Comparison of ENCODE assay signal across 9 mouse cellular contexts in the genomic region with DNA sequence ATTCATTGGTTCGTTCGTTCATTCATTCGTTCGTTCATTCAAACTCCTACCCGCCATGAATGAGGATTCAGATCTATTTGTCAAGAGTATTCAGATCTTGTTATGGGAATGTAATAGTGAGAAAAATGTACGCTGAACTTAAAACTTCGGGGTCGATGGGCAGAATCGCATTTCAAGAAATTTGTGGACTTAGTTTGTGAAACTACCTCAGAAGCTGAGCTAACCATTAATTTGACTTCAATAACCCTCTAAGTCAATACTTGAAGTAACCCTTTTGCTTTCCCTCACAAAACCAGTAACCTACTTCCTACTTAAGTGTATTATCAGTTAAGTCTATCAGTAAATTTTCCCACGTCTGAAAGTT. TPM values are rescaled to one million over a fixed set of nuclear protein-coding genes. Genes with fewer than 3 reads are reported as not detected.
DNase-seq lines count a peak whose midpoint lies in the region; ATAC-seq and TF ChIP-seq lines count a peak whose summit lies in the region.
"Had no signal": no experiment of that assay in that cellular context is flagged by ENCODE, and none has a peak within 500 bp of the region (broad histone marks: within the 10 kb centered on the region; RNA-seq: fewer than 3 reads in every experiment).

No protein-coding gene starts in this region.

- TF ChIP-seq EP300 in MEL (IDR thresholded peaks at IDR 0.05; ENCODE audit: low read depth in 1 of 2, low read length in 2 of 2): no peak

- H3K9me3 ChIP-seq in heart, embryonic 15.5 days (replicated peaks): no peaks in the 10 kb centered on the region
- no peaks in the 10 kb centered on the region for H3K9me3 ChIP-seq in MEL (replicated peaks; ENCODE audit: insufficient read depth, low read length)
- no peaks in the 10 kb centered on the region for H3K9me3 ChIP-seq in hindbrain, embryonic 10.5 days

- H3K4me1 ChIP-seq in heart, embryonic 15.5 days (replicated peaks): peaks cover 5% of the 10 kb centered on the region; the same call in 1 of the 2 replicates
- peaks cover 5 to 7% of the 10 kb centered on the region in 2 experiments for H3K4me1 ChIP-seq in MEL (ENCODE audit: control insufficient read depth in 1 of 2, insufficient read depth in 2 of 2, low read length in 2 of 2)
- H3K4me1 ChIP-seq in hindbrain, embryonic 10.5 days (replicated peaks): peaks cover 29% of the 10 kb centered on the region

- no peak for ATAC-seq in heart, embryonic 15.5 days (replicated peaks; ENCODE audit: insufficient number of reproducible peaks, insufficient read depth, low FRiP score, low read depth)

- no peak for DNase-seq in heart, adult 9 months (ENCODE audit: low spot score in 2 of 2)
- DNase-seq in MEL (ENCODE audit: low read depth, low spot score): no peak
- DNase-seq in hindbrain, embryonic 10.5 days (ENCODE audit: low spot score): no peak
- DNase-seq in gastrocnemius, postnatal 25 days: no peak
- DNase-seq in ovary, postnatal 10 days (ENCODE audit: low spot score): no peak
- DNase-seq in urinary bladder, postnatal 25 days (ENCODE audit: low spot score): no peak

- WGBS in heart, embryonic 15.5 days: 35% methylated on average over 10 of the region's 10 CpGs
- 49% methylated on average over 10 of the region's 10 CpGs for WGBS in hindbrain, embryonic 10.5 days
- 37% methylated on average over 10 of the region's 10 CpGs for WGBS in macrophage (ENCODE audit: missing documents)

- peaks cover 3% of the 10 kb centered on the region; the same call in 1 of the 2 replicates for H3K79me2 ChIP-seq in MEL (ENCODE audit: control insufficient read depth, insufficient read depth, low read length, poor library complexity)
- H3K79me2 ChIP-seq in macrophage (ENCODE audit: inconsistent target): peaks cover 87% of the 10 kb centered on the region

- H3K36me3 ChIP-seq in heart, embryonic 15.5 days: no peaks in the 10 kb centered on the region
- H3K36me3 ChIP-seq in MEL (ENCODE audit: control insufficient read depth in 1 of 2, insufficient read depth in 2 of 2, low read length in 2 of 2) (peaks cover 0 to 13% of the 10 kb centered on the region in 2 experiments; a peak in 2 of 4 replicates), macrophage (ENCODE audit: inconsistent target) (peaks cover 25% of the 10 kb centered on the region; the same call in 1 of the 2 replicates)
- 0 out of 2 replicates have a peak, but pooled peaks cover 4% of the 10 kb centered on the region for H3K36me3 ChIP-seq in hindbrain, embryonic 10.5 days

- peak overlapping the region; percentile 80 for H3K9ac ChIP-seq in heart, embryonic 15.5 days
- H3K9ac ChIP-seq in MEL (ENCODE audit: control insufficient read depth, low read depth, low read length, poor library complexity, severe bottlenecking): peak overlapping the region; percentile 92

- no peak for TF ChIP-seq CTCF in MEL (IDR thresholded peaks at IDR 0.05 in 2 of 3, conservative IDR thresholded peaks at IDR 0.05 in 1 of 3; ENCODE audit: control insufficient read depth in 1 of 3, insufficient read depth in 1 of 3, low read depth in 2 of 3, low read length in 3 of 3, poor library complexity in 1 of 3, severe bottlenecking in 1 of 3)

- no peak for TF ChIP-seq RAD21 in MEL (IDR thresholded peaks at IDR 0.05; ENCODE audit: low read depth, low read length)

- peak overlapping the region; percentile 70 for H3K4me2 ChIP-seq in heart, embryonic 15.5 days

- no peaks in the 10 kb centered on the region; the same call in 1 of the 2 replicates for H3K27me3 ChIP-seq in heart, embryonic 15.5 days
- no peaks in the 10 kb centered on the region for H3K27me3 ChIP-seq in MEL (ENCODE audit: control insufficient read depth in 1 of 2, insufficient read depth in 2 of 2, low read length in 2 of 2)
- H3K27me3 ChIP-seq in hindbrain, embryonic 10.5 days (ENCODE audit: insufficient read depth, poor library complexity, severe bottlenecking): no peaks in the 10 kb centered on the region; the same call in 1 of the 2 replicates
- H3K27me3 ChIP-seq: Patski had no signal

- no peak for TF ChIP-seq POLR2A in MEL (IDR thresholded peaks at IDR 0.05; ENCODE audit: control insufficient read depth in 1 of 2, insufficient read depth in 1 of 2, low read depth in 1 of 2, low read length in 2 of 2, poor library complexity in 1 of 2)

- H3K4me3 ChIP-seq in heart, embryonic 15.5 days: peak overlapping the region; percentile 89
- H3K4me3 ChIP-seq in MEL (ENCODE audit: control insufficient read depth in 1 of 2, insufficient read depth in 1 of 2, low read depth in 2 of 2, low read length in 2 of 2) (peak overlapping the region; percentile 78 to 97), macrophage (ENCODE audit: inconsistent target) (peak overlapping the region; percentile 69)
- peak overlapping the region; percentile 70 for H3K4me3 ChIP-seq in hindbrain, embryonic 10.5 days

- H3K27ac ChIP-seq in heart, embryonic 15.5 days: peak overlapping the region; percentile 84; the same call in 1 of the 2 replicates
- no peak overlapping the region for H3K27ac ChIP-seq in MEL (ENCODE audit: control insufficient read depth, low read depth, low read length)
- peak overlapping the region; percentile 97 for H3K27ac ChIP-seq in hindbrain, embryonic 10.5 days
- peak overlapping the region; percentile 77 for H3K27ac ChIP-seq in macrophage

TF ChIP-seq in MEL, 35 proteins besides CTCF, POLR2A, EP300 and RAD21:
- TF ChIP-seq SMC3 (IDR thresholded peaks at IDR 0.05; ENCODE audit: low read depth, low read length) (no peak), GATA1 (IDR thresholded peaks at IDR 0.05; ENCODE audit: low read depth, low read length) (peak; percentile 36; the same call in 1 of the 2 replicates)

RNA-seq across cellular contexts. Expression of a gene that starts 7.7 kb away (rescaled TPM):
- polyA plus RNA-seq in heart, embryonic 15.5 days (2015; fragmentation: Nextera tagmentation; extraction: Ambion mirVana): 14.7 and 18.1 TPM in 2 replicates
- 4.9 and 5.9 TPM in 2 replicates for total RNA-seq in MEL (2012; rRNA removed)
- polyA plus RNA-seq in MEL (2012; ENCODE audit: insufficient read depth in 1 of 2, insufficient read length in 2 of 2, low read depth in 1 of 2, low replicate concordance in 2 of 2, missing spikeins in 1 of 2): 1 to 10 TPM in 1 of 2 experiments, not detected in 1; 8.2 TPM
- 35.7 and 43.6 TPM in 2 replicates for polyA plus RNA-seq in hindbrain, embryonic 10.5 days (2016; fragmentation: Nextera tagmentation; extraction: Ambion mirVana)
- 100 to 1,000 TPM in 17 of 26 experiments, 10 to 100 TPM in 9; 39.8 to 421 (median 184) TPM for total RNA-seq in macrophage (2018; cell fraction: chromatin; rRNA removed)
- total RNA-seq in macrophage (2018; cell fraction: cytosol; rRNA removed): 100 to 1,000 TPM in 10 of 26 experiments, 10 to 100 TPM in 16; 16.5 to 137 (median 51.7) TPM
- total RNA-seq in macrophage (2018; cell fraction: nucleus; rRNA removed): 100 to 1,000 TPM in 17 of 26 experiments, 10 to 100 TPM in 9; 38.3 to 372 (median 132) TPM
- polyA plus RNA-seq in macrophage (2018): 18.8 to 43.8 TPM (median 22.2 TPM) in 3 replicates
- total RNA-seq in gastrocnemius, postnatal 25 days (2021): 1 to 10 TPM; 3.4 to 4.9 TPM
